Mouse (Mus musculus): ENCODE results near the gene Stkld1.

GRCm38 (mm10) chr2:26915927-26916728 is 17.7 kb upstream of the Stkld1 start, which contains the start of the genes Surf2 and Surf1:
- TF ChIP-seq CTCF (IDR thresholded peaks at IDR 0.05; ENCODE audit: borderline replicate concordance, insufficient read depth, low read depth, low read length) (no peak), POLR2A (IDR thresholded peaks at IDR 0.05; ENCODE audit: borderline replicate concordance, insufficient read depth, low read length) (peak; percentile 89)

Data from cerebellum, adult 2 months (tissue).